ENCODE assay signal across 8 mouse cellular contexts in genomic region chr9:121605414-121606278, GRCm38 (mm10). TPM values are rescaled to one million over a fixed set of nuclear protein-coding genes. Genes with fewer than 3 reads are reported as not detected.
DNase-seq lines count a peak whose midpoint lies in the region; ATAC-seq lines count a peak whose summit lies in the region.

No protein-coding gene starts in this region.

- no peaks in the 10 kb centered on the region for H3K36me3 ChIP-seq in embryonic facial prominence, embryonic 11.5 days (replicated peaks; ENCODE audit: control insufficient read depth, insufficient read depth, low read depth, low read length)
- no peaks in the 10 kb centered on the region for H3K36me3 ChIP-seq in limb, embryonic 13.5 days
- no peaks in the 10 kb centered on the region for H3K36me3 ChIP-seq in neural tube, embryonic 12.5 days

- ATAC-seq in embryonic facial prominence, embryonic 11.5 days (replicated peaks; ENCODE audit: insufficient number of reproducible peaks, low FRiP score, low TSS enrichment, low read depth), result peak; percentile 63; the same call in 1 of the 2 replicates
- peak; percentile 78 for ATAC-seq in limb, embryonic 13.5 days (ENCODE audit: low FRiP score, low read depth)
- peak; percentile 89 for ATAC-seq in neural tube, embryonic 12.5 days (ENCODE audit: low FRiP score, low read depth)

- H3K4me3 ChIP-seq in embryonic facial prominence, embryonic 11.5 days (ENCODE audit: low read depth, low read length), result no peak overlapping the region
- H3K4me3 ChIP-seq in limb, embryonic 13.5 days, result no peak overlapping the region
- no peak overlapping the region for H3K4me3 ChIP-seq in neural tube, embryonic 12.5 days

- no peaks in the 10 kb centered on the region for H3K9me3 ChIP-seq in embryonic facial prominence, embryonic 11.5 days (replicated peaks; ENCODE audit: control insufficient read depth, low read length)
- H3K9me3 ChIP-seq in limb, embryonic 13.5 days, result no peaks in the 10 kb centered on the region
- H3K9me3 ChIP-seq in neural tube, embryonic 12.5 days, result no peaks in the 10 kb centered on the region

- H3K9ac ChIP-seq in embryonic facial prominence, embryonic 11.5 days (replicated peaks; ENCODE audit: low read length), result no peak overlapping the region
- no peak overlapping the region for H3K9ac ChIP-seq in limb, embryonic 13.5 days
- no peak overlapping the region for H3K9ac ChIP-seq in neural tube, embryonic 12.5 days

- no peaks in the 10 kb centered on the region for H3K27me3 ChIP-seq in embryonic facial prominence, embryonic 11.5 days (ENCODE audit: control insufficient read depth, insufficient read depth, low read length)
- no peaks in the 10 kb centered on the region for H3K27me3 ChIP-seq in limb, embryonic 13.5 days
- H3K27me3 ChIP-seq in neural tube, embryonic 12.5 days (replicated peaks), result no peaks in the 10 kb centered on the region

- peak; percentile 84 for DNase-seq in 416B (ENCODE audit: low read depth)
- DNase-seq in adrenal gland, postnatal 25 days, result peak; percentile 61
- peak; percentile 90 for DNase-seq in embryonic facial prominence, embryonic 11.5 days (ENCODE audit: low spot score)
- DNase-seq in heart, adult 8-10 months (ENCODE audit: low spot score), result peak; percentile 72
- peak; percentile 79 for DNase-seq in kidney, adult 9 months
- peak; percentile 53 for DNase-seq in telencephalon, adult 2 months (ENCODE audit: low read depth, low spot score)

- H3K4me1 ChIP-seq in embryonic facial prominence, embryonic 11.5 days (ENCODE audit: control insufficient read depth, insufficient read depth, low read length), result no peaks in the 10 kb centered on the region; the same call in 1 of the 2 replicates
- H3K4me1 ChIP-seq in limb, embryonic 13.5 days, result peaks cover 12% of the 10 kb centered on the region
- H3K4me1 ChIP-seq in neural tube, embryonic 12.5 days, result no peaks in the 10 kb centered on the region; the same call in 1 of the 2 replicates

- no peak overlapping the region for H3K27ac ChIP-seq in embryonic facial prominence, embryonic 11.5 days (replicated peaks; ENCODE audit: low read depth, low read length)
- H3K27ac ChIP-seq in limb, embryonic 13.5 days, result no peak overlapping the region
- no peak overlapping the region for H3K27ac ChIP-seq in neural tube, embryonic 12.5 days

- H3K4me2 ChIP-seq in embryonic facial prominence, embryonic 11.5 days (ENCODE audit: low read depth, low read length), result no peak overlapping the region
- H3K4me2 ChIP-seq in limb, embryonic 13.5 days (replicated peaks), result no peak overlapping the region
- no peak overlapping the region for H3K4me2 ChIP-seq in neural tube, embryonic 12.5 days (replicated peaks)

- WGBS in embryonic facial prominence, embryonic 11.5 days, result 55% methylated on average over 12 of the region's 12 CpGs
- WGBS in limb, embryonic 13.5 days, result 54% methylated on average over 12 of the region's 12 CpGs
- 63% methylated on average over 12 of the region's 12 CpGs for WGBS in neural tube, embryonic 12.5 days

RNA-seq across cellular contexts. Expression of gene Lyzl4, which starts 36.2 kb away (rescaled TPM):
- total RNA-seq in adrenal gland, postnatal 25 days (2021), result not detected in 2 replicates
- not detected in 2 replicates for polyA plus RNA-seq in embryonic facial prominence, embryonic 11.5 days (2014; fragmentation: Nextera tagmentation; extraction: Ambion mirVana)
- not detected for total RNA-seq in heart, adult 8-10 months (2022)
- 0.32 and 0.54 TPM in 2 replicates for polyA plus RNA-seq in limb, embryonic 13.5 days (2015; fragmentation: Nextera tagmentation; extraction: Ambion mirVana)
- polyA plus RNA-seq in neural tube, embryonic 12.5 days (2016; fragmentation: Nextera tagmentation; extraction: Ambion mirVana), result not detected in 2 replicates

RNA-seq across cellular contexts. Expression of gene Vipr1, which starts 36.9 kb away (rescaled TPM):
- 0.18 and 0.62 TPM in 2 replicates for total RNA-seq in adrenal gland, postnatal 25 days (2021)
- 0.08 and 0.57 TPM in 2 replicates for polyA plus RNA-seq in embryonic facial prominence, embryonic 11.5 days (2014; fragmentation: Nextera tagmentation; extraction: Ambion mirVana)
- total RNA-seq in heart, adult 8-10 months (2022), result 1 to 10 TPM; 1.9 to 3.6 (median 2.1) TPM
- 0.42 and 0.85 TPM in 2 replicates for polyA plus RNA-seq in limb, embryonic 13.5 days (2015; fragmentation: Nextera tagmentation; extraction: Ambion mirVana)
- polyA plus RNA-seq in neural tube, embryonic 12.5 days (2016; fragmentation: Nextera tagmentation; extraction: Ambion mirVana), result 0.16 and 0.31 TPM in 2 replicates
